Mouse (Mus musculus) hindbrain, postnatal 0 days (tissue): ENCODE results near the gene Tnni3k. TPM values are rescaled to one million over a fixed set of nuclear protein-coding genes. Genes with fewer than 3 reads are reported as not detected.

ENCODE experiments used
- ATAC-seq: fragments of 200-750 bp; cut with Nextera tagmentation; 2 replicates; pipeline ENCODE4 v1.8.0; 2017; ENCODE audit warnings: mild to moderate bottlenecking, moderate TSS enrichment, moderate library complexity
- DNase-seq: peaks from one replicate; pipeline ENCODE4 v3.0.0-alpha.2; 2015; ENCODE audit warnings: low spot score
- H3K27ac ChIP-seq: fragments of 300-500 bp; sonication (generic); 2 replicates; pipeline ENCODE4 v1.5.1; 2014; ENCODE audit warnings: mild to moderate bottlenecking
- H3K27me3 ChIP-seq: fragments of 300-500 bp; sonication (generic); 2 replicates; pipeline ENCODE4 v1.6.1; 2014; ENCODE audit warnings: low read length, mixed read lengths; ENCODE audit not compliant: insufficient read depth
- H3K36me3 ChIP-seq: fragments of 300-500 bp; sonication (generic); 2 replicates; pipeline ENCODE4 v1.6.1; 2014; ENCODE audit warnings: low read length, mixed read lengths; ENCODE audit not compliant: insufficient read depth
- H3K4me1 ChIP-seq: fragments of 300-500 bp; sonication (generic); 2 replicates; pipeline ENCODE4 v1.6.1; 2014; ENCODE audit warnings: antibody characterized with exemption, low read length, mixed read lengths; ENCODE audit not compliant: insufficient read depth
- H3K4me2 ChIP-seq: fragments of 300-500 bp; sonication (generic); 2 replicates; pipeline ENCODE4 v1.6.1; 2014; ENCODE audit warnings: low read depth, mild to moderate bottlenecking, low read length, moderate library complexity, mixed read lengths
- H3K4me3 ChIP-seq: fragments of 300-500 bp; sonication (generic); 2 replicates; pipeline ENCODE4 v1.5.1; 2014; ENCODE audit warnings: low read length
- H3K9ac ChIP-seq: fragments of 300-500 bp; sonication (generic); replicated peaks from 2 replicates; pipeline ENCODE4 v1.6.1; 2014; ENCODE audit warnings: mild to moderate bottlenecking, low read length, moderate library complexity, mixed read lengths
- H3K9me3 ChIP-seq: fragments of 300-500 bp; sonication (generic); 2 replicates; pipeline ENCODE4 v1.6.1; 2016; ENCODE audit warnings: low read length, mixed read lengths
- CTCF ChIP-seq: IDR thresholded peaks from 2 replicates; pipeline ENCODE4 v1.5.1; 2016; ENCODE audit warnings: antibody characterized with exemption, control low read depth, low read depth
- WGBS: fragments of 180-500 bp; shearing (Covaris S2); extraction: QIAGEN DNeasy Blood & Tissue Kit; methylation state at CpG from one replicate; pipeline ENCODE4 v1.1.7; 2014; 5-methylcytosine and 5-hydroxymethylcytosine counted together
- polyA plus RNA-seq: library from polyadenylated mRNA; unstranded; fragments of >200 nt; fragmentation: Nextera tagmentation; extraction: Ambion mirVana; gene quantifications from 2 replicates; pipeline ENCODE4 v1.2.1, GENCODE M21; 2015
- total RNA-seq: library from RNA; depleted of rRNA; stranded (reverse); fragments of >200 nt; gene quantifications from 2 replicates; pipeline ENCODE4 v1.2.3, GENCODE M21; 2014

The Tnni3k gene
- total and polyA plus RNA-seq, 2 experiments from 2014 or later: 0.05 TPM; not detected in 1

GRCm38 (mm10) chr3:154811833-154812232 lies 243.4 kb downstream of the Tnni3k start:
- DNase-seq: no peak
- 69% methylated on average over 9 of the region's 9 CpGs for WGBS
- no peak overlapping the region for H3K4me2 ChIP-seq
- H3K4me1 ChIP-seq: 0 out of 2 replicates have a peak, but pooled peaks cover 4% of the 10 kb centered on the region
- H3K9ac ChIP-seq: no peak overlapping the region
- TF ChIP-seq CTCF: no peak
- no peaks in the 10 kb centered on the region for H3K36me3 ChIP-seq
- no peak overlapping the region for H3K27ac ChIP-seq
- H3K27me3 ChIP-seq: no peaks in the 10 kb centered on the region
- ATAC-seq: no peak
- no peaks in the 10 kb centered on the region for H3K9me3 ChIP-seq
- H3K4me3 ChIP-seq: no peak overlapping the region

DNA sequence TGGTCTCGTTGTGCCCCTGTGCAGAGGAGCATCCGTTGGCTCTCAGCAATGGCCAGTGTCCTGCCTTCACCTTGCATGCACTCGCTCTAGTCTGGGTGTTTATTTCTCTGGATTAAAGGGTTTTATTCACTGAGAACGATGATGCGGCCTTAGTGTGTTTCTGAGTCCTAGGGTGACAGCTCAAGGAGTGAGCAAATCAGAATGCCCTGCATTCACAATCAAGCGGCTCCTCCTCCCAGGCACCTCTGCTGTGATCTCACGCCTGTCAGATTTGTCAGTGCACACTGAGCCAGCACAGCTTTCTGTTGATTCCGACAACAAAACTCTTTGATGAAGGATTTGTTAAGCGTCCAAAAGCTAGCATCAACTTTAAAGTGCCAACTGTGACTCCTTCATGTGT lies 243.9 kb downstream of the Tnni3k start:
- no peak overlapping the region for H3K9ac ChIP-seq
- ATAC-seq: peak; percentile 19; the same call in 1 of the 2 replicates
- H3K4me2 ChIP-seq: no peak overlapping the region

GRCm38 (mm10) chr3:154810273-154810870 lies 244.8 kb downstream of the Tnni3k start:
- Histone ChIP-seq H3K4me3 (no peak overlapping the region), H3K27me3 (no peaks in the 10 kb centered on the region), H3K9me3 (no peaks in the 10 kb centered on the region), H3K27ac (no peak overlapping the region), H3K4me1 (0 out of 2 replicates have a peak, but pooled peaks cover 4% of the 10 kb centered on the region), H3K4me2 (no peak overlapping the region), H3K36me3 (no peaks in the 10 kb centered on the region), H3K9ac (no peak overlapping the region)
- DNase-seq (no peak), ATAC-seq (no peak)
- TF ChIP-seq CTCF: no peak
- 60% methylated on average over 7 of the region's 7 CpGs for WGBS

More for the DNA sequence above, 243.9 kb downstream of the Tnni3k start:
- 15% methylated on average over 9 of the region's 9 CpGs for WGBS
- DNase-seq: no peak
- no peaks in the 10 kb centered on the region for H3K36me3 ChIP-seq
- no peak overlapping the region for H3K27ac ChIP-seq
- no peaks in the 10 kb centered on the region for H3K27me3 ChIP-seq
- H3K9me3 ChIP-seq: no peaks in the 10 kb centered on the region
- H3K4me3 ChIP-seq: no peak overlapping the region
- 0 out of 2 replicates have a peak, but pooled peaks cover under 1% of the 10 kb centered on the region for H3K4me1 ChIP-seq
- no peak for TF ChIP-seq CTCF

DNA sequence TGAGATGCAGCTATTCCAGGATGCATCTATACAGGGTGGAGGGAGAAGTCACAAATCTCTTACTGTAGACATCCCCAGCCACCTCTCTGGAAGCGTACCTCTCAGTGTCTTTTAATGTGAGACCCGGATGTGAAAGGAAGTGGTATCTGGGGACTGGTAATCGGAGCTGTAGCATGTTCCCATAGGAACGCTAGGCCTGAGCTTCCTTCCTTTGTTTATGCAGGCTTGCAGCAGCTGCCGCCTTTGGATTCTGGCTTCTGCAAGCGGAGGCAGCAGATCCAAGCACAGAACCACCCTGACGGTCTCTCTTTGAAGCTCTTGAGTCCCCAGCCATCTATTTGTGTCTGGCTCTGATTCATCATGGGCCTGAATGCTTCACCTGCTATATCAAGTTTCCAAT lies 248.6 kb downstream of the Tnni3k start:
- no peak overlapping the region for H3K4me3 ChIP-seq
- ATAC-seq: peak; percentile 79
- no peaks in the 10 kb centered on the region for H3K36me3 ChIP-seq
- H3K27me3 ChIP-seq: no peaks in the 10 kb centered on the region
- no peaks in the 10 kb centered on the region for H3K9me3 ChIP-seq
- peak overlapping the region; percentile 42; the same call in 1 of the 2 replicates for H3K27ac ChIP-seq
- H3K4me2 ChIP-seq: no peak overlapping the region
- TF ChIP-seq CTCF: no peak
- peak; percentile 72 for DNase-seq
- H3K9ac ChIP-seq: peak overlapping the region; percentile 18; the same call in 1 of the 2 replicates
- WGBS: 17% methylated on average over 7 of the region's 7 CpGs
- 0 out of 2 replicates have a peak, but pooled peaks cover 4% of the 10 kb centered on the region for H3K4me1 ChIP-seq

DNA sequence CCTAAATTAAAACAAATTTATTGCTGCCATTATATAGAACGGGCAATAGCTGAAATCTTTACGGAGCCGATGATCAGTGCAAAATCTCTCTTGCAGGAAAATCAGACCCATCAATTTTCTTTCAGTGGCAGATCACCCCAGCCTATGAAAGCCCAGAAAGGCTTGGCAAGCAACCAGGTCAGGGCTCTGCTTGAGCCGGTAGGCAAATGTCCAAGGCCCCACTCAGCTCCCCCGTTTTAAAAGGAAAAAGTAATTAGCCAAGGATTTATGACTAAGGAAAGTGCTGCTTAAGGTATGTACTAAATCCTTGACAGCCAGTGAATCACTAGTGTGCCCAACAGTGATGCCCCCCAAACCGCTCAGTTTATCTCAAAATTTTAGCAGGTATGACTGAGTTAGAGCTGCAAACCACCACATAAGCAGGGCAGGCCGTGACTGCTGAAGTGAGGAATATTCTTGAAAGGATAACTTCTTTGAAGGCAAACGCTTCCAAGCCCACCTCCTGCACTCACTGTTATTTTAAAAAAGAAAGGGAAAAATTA lies 254.2 kb downstream of the Tnni3k start:
- no peak for TF ChIP-seq CTCF
- ATAC-seq: no peak
- no peak overlapping the region for H3K27ac ChIP-seq
- peak; percentile 76 for DNase-seq
- H3K9ac ChIP-seq: no peak overlapping the region
- 39% methylated on average over 8 of the region's 8 CpGs for WGBS
- H3K27me3 ChIP-seq: no peaks in the 10 kb centered on the region
- H3K4me3 ChIP-seq: no peak overlapping the region
- H3K4me1 ChIP-seq: 0 out of 2 replicates have a peak, but pooled peaks cover 3% of the 10 kb centered on the region
- H3K36me3 ChIP-seq: no peaks in the 10 kb centered on the region
- H3K9me3 ChIP-seq: no peaks in the 10 kb centered on the region
- H3K4me2 ChIP-seq: 0 out of 2 replicates have a peak overlapping the region, but pooled peaks have one; percentile 3

DNA sequence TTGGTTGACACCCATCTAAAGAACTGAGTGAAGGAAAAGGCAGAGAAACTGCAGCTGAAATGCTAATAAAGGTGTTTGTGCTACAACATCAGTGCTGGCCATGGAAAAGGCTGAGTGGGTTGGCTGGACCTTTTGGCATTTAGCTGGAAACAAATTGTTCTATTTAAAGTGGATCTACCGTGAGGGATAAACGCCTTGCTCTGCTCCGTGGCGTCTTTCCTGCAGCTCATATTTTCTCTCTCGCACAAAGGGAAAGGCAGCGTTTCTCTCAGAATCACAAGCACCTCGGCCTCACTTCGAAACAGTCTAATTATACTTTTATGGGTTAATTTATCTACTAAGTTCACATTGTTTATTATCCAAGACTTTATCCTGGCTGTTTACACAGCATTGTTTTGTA lies 254.8 kb downstream of the Tnni3k start:
- no peaks in the 10 kb centered on the region for H3K27me3 ChIP-seq
- no peak overlapping the region for H3K4me3 ChIP-seq
- ATAC-seq (no peak), DNase-seq (peak; percentile 22)
- H3K9ac ChIP-seq: no peak overlapping the region
- WGBS: 22% methylated on average over 8 of the region's 8 CpGs
- 0 out of 2 replicates have a peak, but pooled peaks cover 2% of the 10 kb centered on the region for H3K4me1 ChIP-seq
- no peaks in the 10 kb centered on the region for H3K36me3 ChIP-seq
- no peaks in the 10 kb centered on the region for H3K9me3 ChIP-seq
- H3K4me2 ChIP-seq: 0 out of 2 replicates have a peak overlapping the region, but pooled peaks have one; percentile 3
- peak overlapping the region; percentile 45; the same call in 1 of the 2 replicates for H3K27ac ChIP-seq
- TF ChIP-seq CTCF: no peak

DNA sequence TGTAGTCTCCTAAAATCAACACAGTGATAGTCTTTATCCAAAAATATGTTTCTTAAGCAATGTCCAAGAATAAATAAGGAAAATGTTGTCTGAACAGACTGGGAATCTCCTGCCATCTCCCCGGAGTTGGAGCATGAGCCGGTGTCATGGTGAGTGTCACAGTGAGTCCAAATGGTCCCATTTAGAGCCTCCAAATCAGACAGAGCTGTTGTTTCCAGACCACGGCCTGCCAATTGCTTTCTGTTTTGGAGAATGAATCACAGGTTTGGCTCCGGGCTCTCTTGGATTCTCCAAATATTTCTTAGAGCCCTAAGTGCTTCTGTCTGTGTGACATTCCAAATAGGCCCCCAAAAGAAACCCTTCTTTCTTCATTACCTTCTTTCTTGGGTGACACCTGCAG lies 256.4 kb downstream of the Tnni3k start:
- Histone ChIP-seq H3K4me3 (no peak overlapping the region), H3K27ac (no peak overlapping the region), H3K4me1 (0 out of 2 replicates have a peak, but pooled peaks cover 2% of the 10 kb centered on the region), H3K4me2 (no peak overlapping the region), H3K36me3 (no peaks in the 10 kb centered on the region), H3K9me3 (no peaks in the 10 kb centered on the region), H3K27me3 (no peaks in the 10 kb centered on the region), H3K9ac (no peak overlapping the region)
- ATAC-seq (no peak), DNase-seq (no peak)
- WGBS: 74% methylated on average over 4 of the region's 4 CpGs
- no peak for TF ChIP-seq CTCF
